Mouse (Mus musculus): ENCODE results near the gene Kptn.

- TF ChIP-seq CTCF (IDR thresholded peaks at IDR 0.05; ENCODE audit: low read depth) (no peak), EP300 (IDR thresholded peaks at IDR 0.05; ENCODE audit: low read depth) (no peak)
Observed at GRCm38 (mm10) chr7:16133691-16134090, 14.0 kb downstream of the Kptn start.
